Mouse (Mus musculus) kidney, adult 2 months (tissue): ENCODE data around the gene Kirrel3. TPM values are rescaled to one million over a fixed set of nuclear protein-coding genes. Genes with fewer than 3 reads are reported as not detected.

Experiments
- DNase-seq: peaks from one replicate; pipeline ENCODE4 v3.0.0; 2021
- H3K27ac ChIP-seq: fragments of 200-500 bp; 2 replicates; pipeline ENCODE4 v1.5.1; 2012; ENCODE audit warnings: low read depth, low read length, control low read depth, inconsistent platforms; ENCODE audit not compliant: insufficient read depth
- H3K27me3 ChIP-seq: fragments of 200-500 bp; replicated peaks from 2 replicates; pipeline ENCODE4 v1.6.1; 2012; ENCODE audit warnings: mild to moderate bottlenecking, moderate library complexity, low read length, inconsistent platforms; ENCODE audit not compliant: control insufficient read depth, insufficient read depth
- H3K36me3 ChIP-seq: fragments of 200-500 bp; 2 replicates; pipeline ENCODE4 v1.6.1; 2012; ENCODE audit warnings: mild to moderate bottlenecking, moderate library complexity, low read length, inconsistent platforms; ENCODE audit not compliant: control insufficient read depth, insufficient read depth
- H3K4me1 ChIP-seq: fragments of 200-500 bp; 2 replicates; pipeline ENCODE4 v1.6.1; 2011; ENCODE audit warnings: low read length; ENCODE audit not compliant: control insufficient read depth, insufficient read depth
- H3K4me3 ChIP-seq: fragments of 200-500 bp; 2 replicates; pipeline ENCODE4 v1.5.1; 2011; ENCODE audit warnings: mild to moderate bottlenecking, low read depth, low read length, control low read depth; ENCODE audit not compliant: insufficient read depth
- CTCF ChIP-seq: fragments of 200-500 bp; conservative IDR thresholded peaks from 2 replicates; pipeline ENCODE4 v1.5.1; 2011; ENCODE audit warnings: low read depth, mild to moderate bottlenecking, control low read depth, low read length, moderate library complexity, mixed read lengths; ENCODE audit not compliant: insufficient read depth, insufficient read length
- POLR2A ChIP-seq: fragments of 200-500 bp; IDR thresholded peaks from one replicate; pipeline ENCODE4 v1.6.1; 2011; ENCODE audit warnings: low read depth, low read length, control low read depth
- WGBS: fragments of 180-500 bp; shearing (Covaris S2); methylation state at CpG from one replicate; pipeline ENCODE4 v1.1.7; 2018; 5-methylcytosine and 5-hydroxymethylcytosine counted together
- polyA plus RNA-seq: library from polyadenylated mRNA; depleted of rRNA; stranded (reverse); fragments of >200 nt; gene quantifications from 2 replicates; pipeline ENCODE4 v1.2.3, GENCODE M21; 2012

The Kirrel3 gene
- polyA plus RNA-seq, 1 experiment = 0.47 TPM

DNA sequence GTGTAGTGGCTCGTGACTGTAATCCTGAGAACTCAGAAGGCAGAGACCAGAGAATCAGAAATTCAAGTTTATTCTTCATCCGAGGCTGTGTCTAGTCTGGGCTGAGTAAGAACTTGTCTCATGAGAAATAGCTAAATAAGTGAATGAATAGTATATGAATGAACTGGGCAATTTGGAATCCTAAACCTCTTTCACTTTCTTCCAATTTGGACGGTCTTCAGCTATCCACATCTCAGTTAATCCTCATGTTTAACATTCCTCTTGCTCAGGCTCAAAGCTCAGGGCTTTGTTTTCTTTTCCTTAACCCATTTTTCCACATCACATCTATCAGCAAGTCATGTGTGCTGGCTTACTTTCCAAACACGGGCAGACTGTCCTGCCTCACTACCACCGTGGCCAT, 25.7 kb upstream of the Kirrel3 start:
- no peak overlapping the region for H3K4me3 ChIP-seq
- no peaks in the 10 kb centered on the region for H3K4me1 ChIP-seq
- no peak for DNase-seq
- H3K27ac ChIP-seq = no peak overlapping the region
- no peak for TF ChIP-seq CTCF
- no peak for TF ChIP-seq POLR2A
- no peaks in the 10 kb centered on the region for H3K36me3 ChIP-seq
- WGBS = 60% methylated on average over 5 of the region's 5 CpGs
- no peaks in the 10 kb centered on the region for H3K27me3 ChIP-seq

DNA sequence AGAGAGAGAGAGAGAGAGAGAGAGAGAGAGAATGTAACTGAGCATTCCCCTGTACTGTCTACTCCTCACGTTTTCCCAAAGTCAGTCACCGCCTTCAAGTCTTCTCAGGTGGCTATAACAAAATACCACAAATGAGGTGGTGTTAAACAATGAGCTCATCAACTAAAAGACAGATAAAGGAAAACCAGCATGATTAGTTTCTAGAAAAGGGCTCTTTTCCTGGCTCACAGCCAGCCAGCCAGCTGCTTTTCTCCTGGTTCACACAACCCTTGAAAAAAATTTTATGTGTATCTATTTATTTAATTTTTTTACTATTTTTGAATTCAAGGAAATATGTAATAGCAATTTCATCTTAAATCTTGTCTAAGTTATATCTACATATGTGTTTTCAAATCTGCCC, 22.0 kb upstream of the Kirrel3 start:
- DNase-seq = no peak
- Histone ChIP-seq H3K27me3 (no peaks in the 10 kb centered on the region), H3K27ac (no peak overlapping the region), H3K36me3 (no peaks in the 10 kb centered on the region), H3K4me1 (no peaks in the 10 kb centered on the region), H3K4me3 (no peak overlapping the region)
- 50% methylated on average over 2 of the region's 2 CpGs for WGBS
- TF ChIP-seq POLR2A (no peak), CTCF (no peak)

DNA sequence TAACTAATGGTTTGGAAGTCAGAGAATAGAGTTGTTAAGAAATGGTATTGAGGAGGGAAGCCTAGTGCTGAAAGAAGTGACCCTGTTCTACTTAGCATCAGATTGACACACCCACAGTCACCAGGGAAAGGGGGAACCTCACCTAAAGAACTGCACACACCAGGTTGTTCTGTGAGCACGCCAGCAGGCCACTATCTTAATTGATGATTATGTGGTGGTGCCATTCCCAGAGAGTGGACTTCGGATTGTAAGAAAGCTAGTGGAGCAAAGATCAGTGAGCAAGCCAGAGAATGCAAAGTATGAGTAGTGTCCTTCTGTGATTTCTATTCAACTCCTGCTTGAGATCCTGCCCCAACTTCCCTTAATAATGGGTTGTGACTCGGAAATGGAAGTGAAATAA, 19.6 kb upstream of the Kirrel3 start:
- Histone ChIP-seq H3K4me3 (no peak overlapping the region), H3K4me1 (no peaks in the 10 kb centered on the region), H3K27ac (no peak overlapping the region), H3K27me3 (no peaks in the 10 kb centered on the region), H3K36me3 (no peaks in the 10 kb centered on the region)
- DNase-seq = no peak
- no peak for TF ChIP-seq POLR2A
- no peak for TF ChIP-seq CTCF
- 40% methylated on average over 3 of the region's 3 CpGs for WGBS

DNA sequence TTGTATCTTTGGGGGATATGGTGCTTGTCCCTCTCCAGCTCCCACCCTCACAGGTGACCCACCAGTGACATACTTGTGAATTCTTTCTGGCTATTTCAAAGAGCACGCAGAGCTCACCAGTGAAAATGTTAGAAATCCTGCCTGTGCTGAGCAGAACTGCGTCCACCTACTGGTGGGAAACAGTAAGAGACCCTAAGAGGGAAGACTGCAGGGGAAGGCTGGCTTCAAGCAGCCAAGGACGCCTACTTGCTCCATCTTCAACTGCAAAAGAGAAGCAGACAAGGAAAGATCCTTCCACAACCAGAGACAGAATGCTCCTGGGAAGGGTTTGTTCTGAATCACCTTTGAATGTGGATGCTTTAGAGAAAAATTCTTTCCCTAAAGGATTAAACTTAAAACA, 16.5 kb upstream of the Kirrel3 start:
- Histone ChIP-seq H3K36me3 (no peaks in the 10 kb centered on the region), H3K4me1 (no peaks in the 10 kb centered on the region), H3K27me3 (no peaks in the 10 kb centered on the region), H3K4me3 (no peak overlapping the region), H3K27ac (no peak overlapping the region)
- TF ChIP-seq CTCF (no peak), POLR2A (no peak)
- 91% methylated on average over 3 of the region's 3 CpGs for WGBS
- DNase-seq = no peak

DNA sequence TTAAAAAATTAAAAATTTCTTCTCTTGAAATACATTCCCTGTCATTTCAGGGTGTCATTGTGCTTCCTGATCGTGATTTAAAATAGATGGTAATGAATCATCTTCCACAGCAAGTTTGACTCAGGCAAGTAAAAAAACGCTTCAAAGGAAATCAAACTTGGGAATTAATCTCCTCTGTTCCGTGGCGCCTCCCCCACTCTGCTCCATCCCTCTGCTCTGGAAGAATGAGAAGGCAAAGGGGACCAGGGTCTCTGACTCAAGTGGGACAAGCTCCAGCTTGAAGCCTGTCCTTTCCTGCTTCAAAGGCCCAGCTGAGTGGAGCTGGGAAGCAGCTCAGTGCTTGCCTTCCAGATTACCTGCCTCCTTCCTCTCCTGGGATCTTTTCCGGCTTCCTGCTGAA, 9.5 kb upstream of the Kirrel3 start:
- H3K4me3 ChIP-seq = no peak overlapping the region
- H3K27ac ChIP-seq = no peak overlapping the region
- no peaks in the 10 kb centered on the region for H3K4me1 ChIP-seq
- no peaks in the 10 kb centered on the region for H3K27me3 ChIP-seq
- 21% methylated on average over 5 of the region's 5 CpGs for WGBS
- no peaks in the 10 kb centered on the region for H3K36me3 ChIP-seq
- no peak for TF ChIP-seq CTCF
- DNase-seq = no peak

DNA sequence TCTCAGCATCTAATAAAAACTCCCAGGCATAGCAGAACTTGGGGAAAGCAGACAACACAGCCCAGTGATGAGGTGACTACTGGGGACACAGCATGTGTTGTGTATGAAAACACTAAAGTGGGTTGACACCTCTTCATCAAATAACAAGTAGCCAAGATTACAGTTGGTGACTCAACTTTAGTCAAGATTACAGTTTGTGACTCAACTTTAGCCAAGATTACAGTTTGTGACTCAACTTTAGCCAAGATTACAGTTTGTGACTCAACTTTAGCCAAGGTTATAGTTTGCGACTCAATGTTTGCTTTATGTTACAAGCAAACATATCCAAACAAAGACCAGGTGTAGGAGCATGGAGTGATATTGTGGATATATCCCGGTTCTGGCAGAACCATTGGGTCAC, 7.2 kb upstream of the Kirrel3 start:
- no peak for DNase-seq
- TF ChIP-seq POLR2A (no peak), CTCF (no peak)

DNA sequence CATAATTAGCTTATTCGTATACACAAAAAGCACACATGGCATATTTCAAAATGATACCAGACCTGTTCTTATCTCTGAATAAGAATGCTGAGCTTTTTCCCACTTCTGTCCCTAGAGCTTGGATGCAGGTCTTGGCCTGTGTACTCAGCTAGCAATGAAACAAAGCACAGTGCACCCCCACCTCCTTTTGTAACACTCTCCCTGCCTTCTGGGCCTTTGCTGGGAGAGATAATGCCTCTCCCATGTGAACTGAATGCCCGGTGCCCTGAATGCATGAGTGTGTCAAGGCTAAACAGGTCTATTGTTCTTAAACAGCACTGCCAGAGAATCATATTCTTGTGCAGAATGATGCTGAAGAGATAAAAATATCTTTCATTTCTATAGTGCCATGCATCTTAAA, 2.5 kb upstream of the Kirrel3 start:
- H3K36me3 ChIP-seq = no peaks in the 10 kb centered on the region
- H3K4me1 ChIP-seq = no peaks in the 10 kb centered on the region
- no peak overlapping the region for H3K27ac ChIP-seq
- no peak overlapping the region for H3K4me3 ChIP-seq
- no peaks in the 10 kb centered on the region for H3K27me3 ChIP-seq
- TF ChIP-seq POLR2A (no peak), CTCF (no peak)
- WGBS = 80% methylated on average over 2 of the region's 2 CpGs
- DNase-seq = no peak

More for the DNA sequence above, 7.2 kb upstream of the Kirrel3 start:
- WGBS = 91% methylated on average over 2 of the region's 2 CpGs
- Histone ChIP-seq H3K27ac (no peak overlapping the region), H3K27me3 (no peaks in the 10 kb centered on the region), H3K4me3 (no peak overlapping the region), H3K36me3 (no peaks in the 10 kb centered on the region), H3K4me1 (no peaks in the 10 kb centered on the region)

DNA sequence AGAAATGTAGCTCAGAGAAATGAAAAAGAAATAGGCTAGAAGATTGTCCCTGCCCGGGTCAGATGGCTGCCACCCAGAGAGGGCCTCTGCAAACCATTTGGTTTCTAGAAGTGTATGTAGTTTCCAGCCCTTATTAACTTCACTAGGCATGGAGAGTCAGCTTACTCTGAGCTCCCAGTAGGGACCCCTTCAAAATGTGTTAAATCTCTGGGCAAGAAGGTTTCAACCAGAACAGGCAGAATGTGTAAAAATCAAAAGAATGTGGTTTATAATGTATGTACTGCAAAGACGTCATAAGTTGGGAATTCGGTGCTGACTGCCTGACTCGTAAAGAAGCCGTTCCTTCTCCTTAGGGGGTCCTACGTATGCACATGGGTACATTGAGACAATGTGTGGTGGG, 1.0 kb upstream of the Kirrel3 start:
- Histone ChIP-seq H3K4me3 (no peak overlapping the region), H3K36me3 (no peaks in the 10 kb centered on the region), H3K4me1 (no peaks in the 10 kb centered on the region), H3K27me3 (0 out of 2 replicates have a peak, but pooled peaks cover 1% of the 10 kb centered on the region), H3K27ac (no peak overlapping the region)
- no peak for DNase-seq
- TF ChIP-seq CTCF (no peak), POLR2A (no peak)
- 70% methylated on average over 6 of the region's 6 CpGs for WGBS
